Mouse (Mus musculus) cerebellum, adult 2 months (tissue): Measurements from ENCODE around the gene Tom1l1.

Experiments used
- CTCF ChIP-seq: fragments of 200-500 bp; IDR thresholded peaks from 2 replicates; pipeline ENCODE4 v1.5.1; 2011; ENCODE audit warnings: low read depth, mild to moderate bottlenecking, control low read depth, low read length, moderate library complexity, borderline replicate concordance; ENCODE audit not compliant: insufficient read depth
- POLR2A ChIP-seq: fragments of 200-500 bp; IDR thresholded peaks from 2 replicates; pipeline ENCODE4 v1.6.1; 2011; ENCODE audit warnings: low read length, control low read depth, borderline replicate concordance; ENCODE audit not compliant: insufficient read depth

DNA sequence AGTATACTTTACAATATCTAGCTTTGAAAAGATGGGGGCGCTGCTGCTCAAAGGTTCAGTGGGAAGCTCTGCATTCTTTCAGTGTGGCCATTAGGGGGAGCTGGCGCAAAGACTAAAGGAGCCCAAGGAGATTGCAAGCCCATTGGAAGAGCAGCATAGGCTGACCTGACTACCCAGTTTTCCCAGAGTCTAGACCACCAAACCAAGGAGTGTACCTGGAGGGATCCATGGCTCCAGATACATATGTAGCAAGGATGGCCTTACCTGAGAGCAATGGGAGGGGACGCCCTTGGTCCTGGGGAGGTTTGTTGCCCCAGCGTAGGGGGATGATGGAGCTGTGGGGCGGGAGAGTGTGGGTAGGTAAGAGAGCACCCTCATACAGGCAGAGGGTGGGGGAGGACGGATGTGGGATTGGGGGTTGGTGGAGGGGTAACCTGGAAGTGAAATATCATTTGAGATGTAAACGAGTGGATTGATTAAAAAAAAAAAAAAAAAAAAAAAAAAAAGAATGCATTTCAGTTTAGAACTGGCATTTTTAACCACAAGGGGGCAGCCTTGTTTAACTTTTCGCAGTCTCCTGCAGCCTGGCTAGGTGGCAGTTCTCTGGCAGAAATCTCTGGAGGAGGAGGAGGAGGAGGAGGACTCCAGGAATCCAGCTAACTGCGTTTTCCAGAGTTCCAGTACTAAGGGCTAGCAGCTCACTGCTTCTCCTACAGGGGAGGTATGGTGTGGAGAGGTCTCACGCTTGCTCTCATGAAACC, 9.5 kb upstream of the Tom1l1 start:
- TF ChIP-seq POLR2A, result no peak
- peak; percentile 65 for TF ChIP-seq CTCF
